Mouse (Mus musculus): ENCODE measurements around the gene Gsta3. TPM values are rescaled to one million over a fixed set of nuclear protein-coding genes. Genes with fewer than 3 reads are reported as not detected.

The Gsta3 gene
- polyA plus RNA-seq, 2 experiments: 1.6 to 1.8 TPM

DNA sequence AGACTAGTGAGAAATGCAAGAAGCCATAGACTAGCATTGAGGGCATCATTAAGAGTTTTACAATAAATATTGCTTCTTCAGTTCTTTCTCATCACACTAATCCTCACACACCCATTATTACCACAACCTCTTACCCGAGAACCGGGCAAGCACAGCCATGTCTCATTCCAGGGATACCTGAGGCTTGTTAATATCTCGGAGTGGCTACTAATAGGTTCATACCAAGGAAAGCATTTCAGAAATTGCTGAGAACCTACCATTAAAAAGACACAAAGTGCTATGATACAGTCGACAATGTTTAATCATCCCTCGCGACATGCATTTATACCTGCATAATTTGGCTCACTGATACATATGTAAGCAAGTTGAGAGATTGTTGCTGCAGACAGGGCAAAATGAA, 5.0 kb upstream of the Gsta3 start:
- TF ChIP-seq POLR2A (IDR thresholded peaks at IDR 0.05; ENCODE audit: borderline replicate concordance, extremely low read depth, insufficient read depth, insufficient read length): no peak
- H3K27ac ChIP-seq (replicated peaks; ENCODE audit: low read depth, low read length): no peak overlapping the region
- no peak overlapping the region for H3K9ac ChIP-seq (ENCODE audit: low read depth, low read length, severe bottlenecking)
- DNase-seq (ENCODE audit: low spot score) (no peak), ATAC-seq (ENCODE audit: low FRiP score, low read depth) (no peak)
- no peaks in the 10 kb centered on the region for H3K4me1 ChIP-seq (ENCODE audit: control insufficient read depth, insufficient read depth, low read length)
- no peaks in the 10 kb centered on the region for H3K9me3 ChIP-seq (ENCODE audit: control insufficient read depth, low read length)
- H3K36me3 ChIP-seq (ENCODE audit: control insufficient read depth, insufficient read depth, low read length): no peaks in the 10 kb centered on the region
- no peak overlapping the region for H3K4me3 ChIP-seq (replicated peaks; ENCODE audit: low read length)
- no peak overlapping the region for H3K4me2 ChIP-seq (replicated peaks; ENCODE audit: low read depth, low read length, severe bottlenecking)
- 85% methylated on average over 6 of the region's 6 CpGs for WGBS
- no peaks in the 10 kb centered on the region for H3K27me3 ChIP-seq (ENCODE audit: control insufficient read depth, insufficient read depth, low read length)

DNA sequence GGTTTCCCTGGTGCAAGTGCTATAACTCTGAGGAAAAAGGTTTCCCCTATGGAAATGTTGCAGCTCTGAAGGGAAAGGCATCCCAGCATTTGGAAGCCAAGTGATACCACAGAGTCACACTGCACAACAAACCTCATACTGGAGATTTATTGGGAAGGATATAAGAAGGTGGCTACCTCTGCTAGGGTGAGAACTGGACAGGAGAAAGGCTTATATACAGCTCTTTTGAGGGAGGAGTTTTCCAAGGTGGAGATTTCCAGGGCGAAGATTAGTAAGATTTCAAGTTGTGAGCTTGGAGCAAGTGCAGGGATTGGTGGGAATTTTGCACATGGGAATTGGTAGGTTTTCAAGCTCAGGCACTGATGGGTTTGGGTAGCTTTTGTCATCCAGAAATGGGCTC, 707 bp downstream of the Gsta3 start:
- Histone ChIP-seq H3K9ac (ENCODE audit: low read depth, low read length, severe bottlenecking) (no peak overlapping the region), H3K9me3 (ENCODE audit: control insufficient read depth, low read length) (no peaks in the 10 kb centered on the region), H3K4me1 (ENCODE audit: control insufficient read depth, insufficient read depth, low read length) (no peaks in the 10 kb centered on the region), H3K36me3 (ENCODE audit: control insufficient read depth, insufficient read depth, low read length) (no peaks in the 10 kb centered on the region), H3K27me3 (ENCODE audit: control insufficient read depth, insufficient read depth, low read length) (no peaks in the 10 kb centered on the region), H3K4me2 (replicated peaks; ENCODE audit: low read depth, low read length, severe bottlenecking) (no peak overlapping the region), H3K4me3 (replicated peaks; ENCODE audit: low read length) (no peak overlapping the region), H3K27ac (replicated peaks; ENCODE audit: low read depth, low read length) (no peak overlapping the region)
- no peak for DNase-seq (ENCODE audit: low spot score)
- 76% methylated on average over 1 of the region's 1 CpGs for WGBS
- ATAC-seq (ENCODE audit: low FRiP score, low read depth): no peak
- no peak for TF ChIP-seq POLR2A (IDR thresholded peaks at IDR 0.05; ENCODE audit: borderline replicate concordance, extremely low read depth, insufficient read depth, insufficient read length)

DNA sequence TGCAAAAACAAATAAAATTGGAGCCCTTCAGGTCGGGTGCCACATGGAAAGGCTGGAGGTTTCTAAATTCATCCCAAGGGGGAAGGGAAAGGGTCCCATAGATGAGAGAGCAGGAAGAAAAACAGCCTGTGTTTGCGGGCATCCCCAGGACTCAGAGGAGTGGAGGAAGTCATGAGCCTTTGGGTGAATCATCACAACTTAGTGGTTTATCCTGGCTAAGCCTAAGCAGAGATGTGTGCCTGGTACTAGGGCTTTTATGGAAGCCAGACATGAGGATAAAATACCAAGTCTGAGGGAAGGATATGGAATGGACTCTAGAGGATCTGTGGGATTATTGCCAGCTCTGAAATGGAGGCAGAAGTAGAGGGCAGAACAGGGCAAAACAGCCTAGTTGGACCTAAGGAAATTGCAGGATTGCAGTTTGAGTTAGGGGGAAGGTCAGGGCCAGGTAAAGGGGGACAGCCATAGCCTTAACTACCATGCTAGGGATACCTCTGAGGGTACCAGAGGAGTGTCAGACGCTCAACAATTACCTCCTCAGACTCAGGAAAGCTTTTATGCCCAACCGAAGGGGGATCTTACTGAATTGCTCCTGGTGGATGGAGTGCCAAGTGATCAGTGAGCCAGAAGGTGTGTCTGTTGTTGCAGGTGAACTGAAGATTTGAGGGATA, 4.0 kb downstream of the Gsta3 start:
- no peak overlapping the region for H3K9ac ChIP-seq (ENCODE audit: low read depth, low read length, severe bottlenecking)
- H3K27ac ChIP-seq (replicated peaks; ENCODE audit: low read depth, low read length): no peak overlapping the region
- TF ChIP-seq POLR2A (IDR thresholded peaks at IDR 0.05; ENCODE audit: borderline replicate concordance, extremely low read depth, insufficient read depth, insufficient read length): no peak
- no peaks in the 10 kb centered on the region for H3K27me3 ChIP-seq (ENCODE audit: control insufficient read depth, insufficient read depth, low read length)
- H3K9me3 ChIP-seq (ENCODE audit: control insufficient read depth, low read length): no peaks in the 10 kb centered on the region
- 61% methylated on average over 4 of the region's 4 CpGs for whole genome bisulfite sequencing
- no peaks in the 10 kb centered on the region for H3K4me1 ChIP-seq (ENCODE audit: control insufficient read depth, insufficient read depth, low read length)
- no peak for ATAC-seq (ENCODE audit: low FRiP score, low read depth)
- H3K36me3 ChIP-seq (ENCODE audit: control insufficient read depth, insufficient read depth, low read length): no peaks in the 10 kb centered on the region
- no peak overlapping the region for H3K4me2 ChIP-seq (replicated peaks; ENCODE audit: low read depth, low read length, severe bottlenecking)
- DNase-seq (ENCODE audit: low spot score): no peak
- no peak overlapping the region for H3K4me3 ChIP-seq (replicated peaks; ENCODE audit: low read length)

DNA sequence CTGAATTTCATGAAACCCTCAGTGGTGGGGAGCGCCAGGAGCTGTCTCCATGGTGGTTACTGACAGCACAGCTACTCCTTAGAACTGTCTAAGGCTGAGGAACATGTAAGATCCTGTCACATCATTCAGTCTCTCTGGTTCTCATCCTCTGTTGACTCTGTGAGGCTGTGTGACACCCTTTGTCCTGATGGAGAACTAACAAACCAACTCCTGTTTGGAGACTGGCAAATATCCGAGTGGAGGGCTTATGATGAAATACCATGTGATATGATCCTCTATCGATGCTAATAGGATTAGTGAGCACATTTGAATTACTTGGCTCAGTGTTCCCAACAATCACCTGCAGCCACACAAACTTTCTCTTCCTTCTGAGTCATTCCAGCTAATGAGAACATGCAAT, 5.7 kb downstream of the Gsta3 start:
- no peak overlapping the region for H3K4me2 ChIP-seq (replicated peaks; ENCODE audit: low read depth, low read length, severe bottlenecking)
- no peak for TF ChIP-seq POLR2A (IDR thresholded peaks at IDR 0.05; ENCODE audit: borderline replicate concordance, extremely low read depth, insufficient read depth, insufficient read length)
- no peaks in the 10 kb centered on the region for H3K27me3 ChIP-seq (ENCODE audit: control insufficient read depth, insufficient read depth, low read length)
- DNase-seq (ENCODE audit: low spot score) (no peak), ATAC-seq (ENCODE audit: low FRiP score, low read depth) (no peak)
- no peaks in the 10 kb centered on the region for H3K36me3 ChIP-seq (ENCODE audit: control insufficient read depth, insufficient read depth, low read length)
- no peaks in the 10 kb centered on the region for H3K4me1 ChIP-seq (ENCODE audit: control insufficient read depth, insufficient read depth, low read length)
- 75% methylated on average over 3 of the region's 3 CpGs for WGBS
- no peak overlapping the region for H3K27ac ChIP-seq (replicated peaks; ENCODE audit: low read depth, low read length)
- no peak overlapping the region for H3K9ac ChIP-seq (ENCODE audit: low read depth, low read length, severe bottlenecking)
- no peak overlapping the region for H3K4me3 ChIP-seq (replicated peaks; ENCODE audit: low read length)
- H3K9me3 ChIP-seq (ENCODE audit: control insufficient read depth, low read length): no peaks in the 10 kb centered on the region

DNA sequence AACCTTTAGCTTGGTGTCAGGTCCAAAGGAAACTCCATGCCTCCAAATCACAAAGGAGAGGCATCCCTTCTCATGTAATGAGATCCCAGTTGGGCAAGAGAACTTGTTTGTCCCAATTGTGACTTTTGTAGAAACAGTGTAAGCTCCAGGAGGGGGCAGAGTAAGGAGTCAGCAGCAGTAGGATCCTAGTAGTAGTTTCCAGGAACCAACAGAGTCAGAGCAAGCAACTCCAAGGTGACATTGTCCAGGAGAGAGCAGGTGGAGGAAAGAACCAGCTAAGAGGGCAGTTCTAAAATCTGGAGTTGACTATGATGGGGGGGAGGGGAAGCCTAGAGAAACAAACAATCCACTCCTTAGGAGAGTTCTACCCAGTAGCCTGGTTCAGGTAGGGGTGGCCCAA, 7.5 kb downstream of the Gsta3 start:
- Histone ChIP-seq H3K36me3 (ENCODE audit: control insufficient read depth, insufficient read depth, low read length) (no peaks in the 10 kb centered on the region), H3K27me3 (ENCODE audit: control insufficient read depth, insufficient read depth, low read length) (no peaks in the 10 kb centered on the region), H3K9ac (ENCODE audit: low read depth, low read length, severe bottlenecking) (no peak overlapping the region), H3K9me3 (ENCODE audit: control insufficient read depth, low read length) (no peaks in the 10 kb centered on the region), H3K4me3 (replicated peaks; ENCODE audit: low read length) (no peak overlapping the region), H3K4me1 (ENCODE audit: control insufficient read depth, insufficient read depth, low read length) (no peaks in the 10 kb centered on the region), H3K27ac (replicated peaks; ENCODE audit: low read depth, low read length) (no peak overlapping the region), H3K4me2 (replicated peaks; ENCODE audit: low read depth, low read length, severe bottlenecking) (no peak overlapping the region)
- no peak for DNase-seq (ENCODE audit: low spot score)
- no peak for TF ChIP-seq POLR2A (IDR thresholded peaks at IDR 0.05; ENCODE audit: borderline replicate concordance, extremely low read depth, insufficient read depth, insufficient read length)
- no peak for ATAC-seq (ENCODE audit: low FRiP score, low read depth)
